Mouse (Mus musculus) liver, adult 2 months (tissue): ENCODE results near the gene Tmed10.

Experiments used
- CTCF ChIP-seq: fragments of 200-500 bp; IDR thresholded peaks from 2 replicates; pipeline ENCODE4 v1.5.1; 2011; ENCODE audit warnings: low read depth, low read length, control low read depth
- POLR2A ChIP-seq: fragments of 200-500 bp; IDR thresholded peaks from 2 replicates; pipeline ENCODE4 v1.6.1; 2011; ENCODE audit warnings: low read length, control low read depth; ENCODE audit not compliant: insufficient read depth; ENCODE audit errors: extremely low read depth

DNA sequence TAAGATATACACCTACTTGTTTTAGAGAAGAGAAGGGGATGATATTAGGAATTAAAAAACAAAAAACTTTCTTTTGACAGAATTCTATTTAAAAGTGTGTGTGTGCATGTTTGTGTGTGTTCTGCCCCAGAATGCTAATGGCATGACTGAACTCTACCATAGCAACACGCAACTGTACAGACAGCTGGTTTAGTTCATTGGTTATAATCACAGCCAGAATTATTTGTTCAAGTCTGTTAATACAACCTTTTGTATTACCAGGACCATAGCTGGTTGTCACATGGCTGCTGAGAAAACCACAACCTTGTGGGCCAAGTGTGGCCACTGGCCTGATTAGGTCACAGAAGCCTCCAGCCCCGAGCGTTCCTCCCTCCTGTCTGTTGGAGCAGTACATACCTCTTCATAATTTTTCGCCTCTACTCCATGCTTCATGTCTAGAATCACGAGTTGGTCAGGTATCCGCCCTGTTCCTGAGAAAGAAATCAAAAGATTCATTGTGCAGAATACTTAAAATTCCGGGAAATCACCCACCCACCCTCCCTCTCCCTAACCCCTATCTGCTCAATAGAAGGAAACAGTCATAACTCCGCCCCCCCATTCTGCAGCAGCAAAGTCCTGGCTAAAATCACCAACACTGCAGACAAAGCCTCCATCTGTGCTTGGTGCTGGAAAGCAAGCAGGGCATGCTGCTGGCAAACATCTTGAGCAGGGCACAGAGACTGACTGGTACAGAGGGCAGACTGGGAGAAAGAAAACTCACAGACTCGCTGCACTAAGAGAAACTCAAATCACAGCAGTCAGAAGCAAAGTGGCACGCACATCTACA, 24.0 kb downstream of the Tmed10 start:
- TF ChIP-seq POLR2A (no peak), CTCF (no peak)
